Mouse (Mus musculus): ENCODE measurements at regions not wholly inside any gene's neighbourhood (a gene's known extent, or its start where the extent isn't known, plus 50 kb on each side); places are given as distances from the start of the nearest gene placed in this dataset.
"Not testable (repeated sequence)": the region's sequence is repeated elsewhere in the genome, so short reads cannot be mapped to it uniquely, and the experiment has no call there.

DNA sequence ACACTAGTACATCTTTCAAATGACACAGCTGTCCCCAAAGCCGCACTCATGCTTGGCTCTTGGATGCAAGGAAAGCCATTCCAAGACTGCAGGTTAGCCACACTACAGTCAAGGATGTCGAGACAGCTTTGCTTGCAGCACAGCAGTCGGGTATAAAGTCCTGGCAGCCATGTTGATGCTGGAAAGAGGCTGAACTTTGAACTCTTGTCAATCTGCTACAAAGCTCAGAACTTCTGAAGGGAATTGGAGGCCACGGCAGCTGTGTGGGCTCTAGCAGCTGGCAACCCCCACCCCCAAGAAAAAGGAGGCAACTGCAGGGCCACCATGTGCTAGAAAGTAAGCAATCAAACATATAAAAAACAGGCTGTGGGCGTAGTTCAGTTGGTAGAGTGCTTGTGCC is 90.0 kb upstream of the Zcchc2 start:
- no peak for DNase-seq

DNA sequence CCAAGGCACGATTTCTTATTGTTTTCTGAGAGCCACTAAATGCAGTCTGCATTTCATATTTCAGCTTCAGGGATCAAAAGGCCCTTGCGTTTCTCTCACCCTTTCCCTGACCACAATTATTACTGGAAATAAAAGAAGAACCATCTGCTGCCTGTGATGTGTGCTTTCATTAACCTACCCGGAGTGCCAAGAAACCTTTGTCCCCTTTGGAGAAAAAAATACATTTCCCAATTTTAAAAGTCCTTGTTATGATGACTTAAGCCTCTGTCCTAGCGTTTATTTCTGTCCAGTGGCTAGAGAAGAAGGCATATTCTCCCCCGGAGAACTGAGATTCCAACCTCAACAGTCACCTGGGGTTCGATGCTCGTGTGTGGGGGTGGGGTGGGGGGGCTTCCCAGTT is 89.3 kb upstream of the Zcchc2 start:
- no peak for DNase-seq

DNA sequence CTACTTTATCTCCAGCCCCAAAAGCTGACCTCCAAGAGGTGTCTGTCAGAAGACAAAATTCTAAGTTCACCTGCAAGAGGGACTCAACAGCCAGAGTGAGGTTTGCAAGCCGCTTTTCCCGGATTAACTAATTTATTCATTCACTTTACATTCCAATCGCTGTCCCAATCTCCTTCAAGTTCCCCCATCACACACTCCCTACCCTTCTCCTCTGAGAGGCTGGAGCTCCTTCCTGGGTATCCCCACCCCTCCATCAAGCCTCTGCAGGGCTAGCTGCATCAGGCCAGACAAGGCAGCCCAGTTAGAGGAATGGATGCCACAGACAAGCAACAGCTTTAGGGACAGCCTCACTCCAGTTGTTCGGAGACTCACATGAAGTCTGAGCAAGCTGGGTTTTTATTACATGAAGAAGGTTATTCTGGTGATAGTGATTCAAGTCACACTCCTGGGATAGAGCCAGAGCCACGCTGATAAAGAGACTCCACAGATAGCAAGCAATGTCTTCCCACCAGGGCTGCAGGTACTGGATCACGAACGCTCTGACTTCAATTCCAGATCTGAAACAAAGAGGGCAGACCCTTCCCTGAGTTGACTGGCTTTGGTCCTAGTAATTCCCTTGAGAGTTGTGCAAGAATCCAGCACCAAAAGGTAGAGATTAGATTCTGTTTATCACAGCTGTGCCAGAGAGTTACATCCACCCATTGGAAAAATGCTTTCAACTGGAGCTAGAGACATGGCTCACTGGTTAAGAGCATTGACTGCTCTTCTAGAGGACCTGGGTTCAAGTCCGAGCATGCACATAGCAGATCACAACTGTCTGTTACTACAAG is 86.7 kb upstream of the Zcchc2 start:
- no peak for DNase-seq

DNA sequence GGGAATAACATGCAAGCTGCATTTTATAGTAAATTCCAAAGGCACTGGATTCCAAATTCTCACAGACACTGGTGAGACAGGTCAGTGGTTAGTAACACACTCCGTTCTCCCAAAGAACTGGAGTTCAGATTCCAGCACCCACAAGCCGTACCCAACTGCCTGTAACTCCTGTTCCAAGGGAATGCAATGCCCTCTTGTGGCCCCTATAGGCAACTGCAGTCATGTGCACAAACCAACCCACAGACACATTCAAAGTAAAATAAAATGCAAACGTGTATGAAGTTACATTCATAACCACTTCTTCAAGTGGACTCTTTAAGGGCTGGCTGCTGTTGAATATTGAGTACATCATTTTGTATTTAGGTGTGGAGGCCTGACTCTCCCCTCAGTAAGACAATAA is 85.5 kb upstream of the Zcchc2 start:
- DNase-seq, result no peak

DNA sequence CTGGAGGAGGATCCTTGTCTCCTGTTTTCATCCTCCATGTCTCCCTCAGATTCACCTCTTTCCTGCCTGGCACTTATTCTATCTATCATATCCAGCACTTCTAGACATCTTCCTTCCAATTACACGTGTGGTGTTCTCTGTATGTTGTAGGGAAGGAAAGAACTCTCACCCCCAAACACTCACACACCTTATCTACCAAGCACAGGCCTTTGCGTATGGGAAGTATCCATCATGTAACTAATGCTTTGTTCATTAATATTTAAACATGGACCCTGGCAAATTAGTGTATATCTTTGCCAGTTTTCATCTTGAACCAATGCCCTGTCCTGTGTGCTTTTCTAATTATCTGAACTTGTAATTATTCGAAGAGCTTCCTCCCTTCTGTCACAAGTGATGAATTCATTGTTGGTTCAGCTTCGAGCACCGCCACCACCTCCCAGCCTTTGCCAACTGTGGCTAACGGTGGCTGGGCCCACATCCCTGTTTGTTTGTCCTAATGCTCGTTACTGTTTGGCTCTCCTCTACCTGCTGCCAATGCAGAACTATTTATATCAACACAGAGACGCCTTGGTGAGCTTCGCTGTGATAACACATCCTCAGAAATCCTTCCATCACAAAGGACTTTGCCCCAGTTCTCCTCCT is 84.3 kb upstream of the Zcchc2 start:
- no peak for DNase-seq

DNA sequence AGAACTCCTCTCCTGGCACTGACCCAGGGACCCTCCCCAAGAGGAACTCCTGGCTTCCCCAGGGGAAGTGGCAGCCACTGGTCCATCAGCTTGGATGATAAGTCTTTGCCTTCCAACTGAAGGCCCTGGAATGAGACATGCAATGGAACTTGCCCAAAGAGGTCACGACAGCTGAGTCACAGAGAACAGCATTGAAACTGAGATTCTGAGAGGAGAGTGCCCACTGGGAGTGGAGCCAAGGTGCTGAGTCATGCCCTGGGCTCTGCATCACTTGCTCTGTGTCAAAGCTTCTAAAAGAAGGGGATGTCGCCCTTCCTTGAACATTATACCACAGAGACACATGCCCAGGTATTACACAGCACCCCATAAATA is 83.8 kb upstream of the Zcchc2 start:
- DNase-seq, result peak; percentile 44

DNA sequence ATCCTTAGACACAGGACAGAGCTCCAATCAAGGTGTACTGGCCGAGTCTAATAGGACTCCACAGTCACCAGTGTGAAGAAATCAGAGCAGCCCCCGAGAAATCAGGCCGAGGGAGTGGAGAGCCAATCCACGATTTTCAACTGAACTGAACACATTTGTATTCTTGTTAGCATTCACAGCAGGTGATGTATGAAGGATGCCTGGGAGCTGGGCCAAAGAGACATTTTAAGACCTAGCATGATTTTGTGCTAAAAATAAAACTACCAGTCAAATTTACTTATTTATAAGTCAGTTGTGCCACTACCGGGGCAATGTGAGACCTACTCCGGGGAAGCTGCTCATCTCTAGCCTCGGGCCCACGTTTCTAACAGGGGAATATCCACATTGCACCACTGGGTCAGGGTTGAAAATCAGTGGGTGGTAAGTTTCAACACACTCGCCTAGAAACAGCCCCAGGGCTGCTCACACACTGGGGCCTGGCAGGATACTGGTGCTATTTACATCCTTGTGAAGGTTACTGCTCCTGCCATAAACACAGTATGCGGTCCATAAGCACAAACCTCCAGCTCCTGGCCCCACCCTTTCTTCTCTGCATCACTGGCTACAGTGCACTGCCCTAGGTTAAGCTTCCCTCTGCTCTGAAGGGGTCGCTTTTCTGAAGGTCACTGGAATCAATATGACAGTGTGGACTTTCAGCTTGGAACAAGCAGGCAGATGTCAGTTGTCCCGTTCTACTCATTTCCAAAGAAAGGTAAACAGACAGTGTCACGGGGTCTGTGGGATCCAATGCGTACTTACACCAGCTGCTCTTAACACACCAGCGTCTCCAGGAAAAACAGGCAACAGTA is 82.0 kb upstream of the Zcchc2 start:
- DNase-seq, result peak; percentile 45

DNA sequence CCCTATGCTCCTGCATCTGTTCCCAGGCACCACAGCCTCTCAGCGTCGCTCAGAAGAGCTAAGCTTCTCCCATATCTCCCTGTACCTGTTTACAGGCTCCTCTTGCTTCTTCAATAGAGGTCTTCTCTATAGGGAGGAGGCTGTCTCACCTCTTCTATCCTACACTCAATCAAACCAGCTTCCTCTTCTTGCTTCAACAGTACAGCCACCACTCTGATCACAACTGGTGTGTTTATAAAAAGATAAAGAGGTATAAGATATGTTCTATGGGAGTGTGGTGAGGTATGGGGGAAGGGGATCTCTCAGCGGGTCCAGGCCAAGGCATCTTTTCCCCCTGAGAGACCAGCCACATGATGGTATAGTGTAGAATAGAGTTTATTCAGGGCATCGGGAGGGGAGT is 81.1 kb upstream of the Zcchc2 start:
- no peak for DNase-seq

DNA sequence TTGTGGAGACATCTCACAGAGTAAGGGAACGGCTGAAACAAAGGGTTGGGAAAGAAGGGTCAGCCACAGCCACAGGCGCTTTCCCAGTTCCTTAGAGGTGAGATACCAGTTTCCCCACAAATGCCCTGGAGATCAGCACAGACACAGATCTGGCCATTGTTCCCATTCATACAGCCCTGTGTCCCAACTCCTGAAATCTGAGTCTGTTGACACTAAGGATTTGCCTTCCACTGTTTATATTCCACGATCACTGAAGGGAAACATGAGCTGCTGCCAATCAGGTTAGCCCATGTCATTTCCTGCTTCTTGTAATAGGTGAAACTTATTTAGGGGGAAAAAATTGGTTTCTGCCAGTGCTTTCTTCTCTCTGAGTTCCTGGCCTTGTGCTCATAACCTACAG is 78.5 kb upstream of the Zcchc2 start:
- no peak for DNase-seq

DNA sequence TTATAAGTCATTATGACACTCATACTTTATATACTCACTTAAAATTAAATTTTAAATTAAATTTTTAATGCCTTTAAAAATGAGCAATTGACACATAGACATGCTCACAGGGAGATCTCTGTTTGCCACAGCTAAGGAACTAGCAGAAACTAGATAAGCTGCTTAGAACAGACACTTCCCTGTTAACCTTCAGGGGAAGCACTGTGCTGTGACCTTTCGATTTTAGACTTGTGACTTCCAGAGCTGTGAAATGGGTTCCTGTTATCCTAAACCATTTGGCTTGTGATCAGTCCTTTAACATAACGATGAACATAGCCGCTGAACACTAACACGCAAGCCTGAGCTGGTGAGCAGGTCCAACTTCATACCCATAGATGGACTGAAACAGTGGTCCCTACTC is 68.4 kb upstream of the Zcchc2 start:
- no peak for DNase-seq

DNA sequence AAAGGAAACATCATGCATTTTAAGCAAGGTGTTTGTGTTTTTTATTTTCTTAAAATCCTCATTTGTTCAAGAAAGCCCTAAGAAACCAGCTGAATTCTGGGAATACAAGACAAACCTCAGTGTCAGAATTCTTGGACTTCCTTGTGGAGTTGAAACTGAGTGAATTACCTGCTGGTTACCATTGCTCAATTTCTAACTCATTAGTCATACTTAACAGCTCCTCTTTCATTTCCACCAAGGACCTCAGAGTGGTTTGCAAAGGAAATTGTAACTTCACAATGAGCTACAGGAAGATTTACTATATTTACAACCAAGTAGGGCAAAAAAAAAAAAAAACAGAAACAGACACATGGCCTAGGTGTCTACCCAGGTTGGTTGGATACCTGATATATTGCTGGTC is 67.6 kb upstream of the Zcchc2 start:
- DNase-seq, result no peak

DNA sequence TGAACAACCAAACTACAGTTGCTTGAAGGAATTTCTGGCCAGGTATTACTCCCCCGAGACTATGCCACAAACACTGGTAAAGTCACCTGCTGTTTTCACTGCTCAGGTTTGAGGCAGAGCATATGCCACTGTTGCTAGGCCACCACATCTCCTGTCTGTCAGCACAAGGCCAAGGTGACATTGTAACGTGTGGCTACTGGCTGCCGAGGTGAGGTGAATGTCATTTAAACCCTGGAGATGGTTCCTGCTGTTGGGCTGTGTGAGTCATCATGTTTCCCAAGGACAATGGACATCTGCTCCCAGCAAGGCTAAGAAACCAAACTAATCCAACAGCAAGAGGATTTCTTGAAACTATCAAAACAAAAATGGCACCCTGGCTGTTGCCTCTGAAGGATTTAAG is 67.2 kb upstream of the Zcchc2 start:
- DNase-seq, result no peak

DNA sequence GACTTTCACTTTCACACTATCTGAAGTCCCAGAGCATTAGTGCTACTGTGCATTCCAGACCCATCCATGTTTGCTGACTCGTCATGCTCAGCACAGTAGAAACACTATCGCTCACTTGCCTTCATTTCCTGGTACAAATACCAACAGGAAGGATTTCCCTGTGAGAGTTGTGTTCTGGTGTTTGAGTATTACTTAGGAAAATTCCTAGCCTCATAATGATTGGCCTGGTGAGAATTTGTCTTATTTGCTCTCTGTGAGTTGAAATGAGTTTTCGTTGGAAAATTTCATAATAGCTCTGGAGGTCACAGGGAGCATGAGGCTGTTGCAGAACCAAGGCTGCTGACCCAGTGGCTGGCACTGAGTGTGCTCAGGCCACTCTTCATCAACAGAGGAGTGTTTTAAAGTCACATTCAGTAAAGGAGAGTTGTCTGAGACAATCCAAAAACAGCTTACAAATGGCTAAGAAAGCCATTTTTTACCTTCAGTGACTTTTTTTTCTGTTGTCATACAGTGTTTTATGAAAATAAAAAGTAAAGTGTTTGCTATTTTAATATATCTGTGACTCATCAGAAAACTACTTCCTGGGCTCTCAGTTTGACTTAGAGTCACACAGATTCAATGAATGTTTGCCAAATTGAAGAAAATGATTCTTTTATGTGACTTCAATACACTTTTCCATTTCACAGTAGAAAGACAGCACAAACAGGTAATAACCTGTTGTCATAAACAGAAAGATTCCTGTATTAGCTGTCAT is 64.4 kb upstream of the Zcchc2 start:
- no peak for DNase-seq

DNA sequence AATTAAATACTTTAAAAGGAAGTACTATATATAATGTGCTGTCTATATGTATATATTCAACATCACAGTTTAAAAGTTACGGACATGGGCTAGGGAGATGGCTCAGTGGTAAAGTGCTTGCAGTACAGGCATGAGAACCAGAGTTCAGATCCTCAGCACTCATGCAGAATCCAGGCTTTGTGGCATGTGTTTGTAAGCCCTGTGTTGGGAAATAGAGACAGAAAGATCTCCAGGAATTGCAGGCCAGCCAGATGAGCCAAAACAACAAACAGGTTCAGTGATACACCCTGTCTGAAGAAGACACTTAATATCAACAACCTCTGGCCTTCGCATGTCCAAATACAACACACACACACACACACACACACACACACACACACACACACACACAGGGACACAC is 63.3 kb upstream of the Zcchc2 start:
- no peak for DNase-seq

DNA sequence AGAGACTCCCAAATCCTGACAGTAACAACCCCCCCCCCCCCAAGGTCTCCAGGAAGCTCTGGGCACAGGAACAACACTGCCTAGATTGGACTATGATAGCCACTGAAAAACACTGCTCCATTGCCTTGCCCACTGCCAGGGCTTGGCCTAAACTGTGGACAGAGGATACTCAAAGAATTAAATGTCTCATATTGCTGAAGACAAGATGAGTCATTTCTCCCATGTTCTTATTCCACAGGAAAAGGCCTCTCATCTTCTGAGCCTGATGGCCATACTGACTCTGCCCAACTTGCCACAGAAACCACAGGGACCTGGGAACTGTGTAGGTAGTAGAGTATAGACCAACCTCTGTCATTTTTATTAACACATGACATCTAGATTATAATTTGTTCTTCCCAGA is 59.4 kb upstream of the Zcchc2 start:
- no peak for DNase-seq

DNA sequence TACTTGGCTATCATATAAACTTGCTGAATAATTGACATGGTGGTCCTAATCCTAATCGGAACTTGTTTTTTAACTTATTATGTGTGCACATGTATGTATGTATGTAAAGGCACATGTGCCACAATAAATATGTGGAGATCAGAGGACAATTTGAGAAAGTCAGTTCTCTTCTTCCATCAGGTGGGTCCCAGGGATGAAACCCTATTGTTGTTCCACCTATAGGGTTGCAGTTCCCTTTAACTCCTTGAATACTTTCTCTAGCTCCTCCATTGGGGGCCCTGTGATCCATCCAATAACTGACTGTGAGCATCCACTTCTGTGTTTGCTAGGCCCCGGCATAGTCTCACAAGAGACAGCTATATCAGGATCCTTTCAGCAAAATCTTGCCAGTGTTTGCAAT is 56.0 kb upstream of the Zcchc2 start:
- not testable (repeated sequence) for DNase-seq
